Mouse (Mus musculus): ENCODE results near the gene Marveld1. TPM values are rescaled to one million over a fixed set of nuclear protein-coding genes. Genes with fewer than 3 reads are reported as not detected.
A peak's percentile ranks its signal among the peaks of the same experiment; 100 is the strongest.

Marveld1 gene
- polyA plus RNA-seq, 1 experiment from 2014 or later, result 17.1 TPM

DNA sequence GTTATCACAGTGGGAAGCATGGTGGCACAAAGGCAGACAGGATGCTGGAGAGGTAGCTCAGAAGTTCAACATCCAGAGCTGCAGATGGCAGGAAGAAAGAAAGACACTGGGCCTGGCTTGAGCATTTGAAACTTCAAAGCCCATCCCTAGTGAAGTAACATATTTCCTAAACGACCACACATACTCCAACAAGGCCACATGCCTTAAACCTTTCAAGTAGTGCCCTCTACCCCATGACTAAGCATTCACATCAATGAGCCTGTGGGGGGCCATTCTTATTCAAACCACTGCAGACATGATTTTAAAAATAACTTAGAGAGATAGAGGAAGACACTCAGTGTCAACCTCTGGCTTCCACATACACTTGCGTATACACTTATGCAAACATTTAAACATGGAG is 4.4 kb upstream of the Marveld1 start:
- no peaks in the 10 kb centered on the region for H3K9me3 ChIP-seq
- peaks cover 30% of the 10 kb centered on the region for H3K4me1 ChIP-seq
- no peaks in the 10 kb centered on the region for H3K36me3 ChIP-seq
- no peak overlapping the region for H3K27ac ChIP-seq
- no peak overlapping the region for H3K9ac ChIP-seq
- no peak overlapping the region for H3K4me3 ChIP-seq
- no peak for ATAC-seq (ENCODE audit: borderline replicate concordance, extremely low read depth, low FRiP score, low TSS enrichment)
- no peak overlapping the region for H3K4me2 ChIP-seq
- no peaks in the 10 kb centered on the region for H3K27me3 ChIP-seq
- WGBS, result 74% methylated on average over 2 of the region's 2 CpGs

DNA sequence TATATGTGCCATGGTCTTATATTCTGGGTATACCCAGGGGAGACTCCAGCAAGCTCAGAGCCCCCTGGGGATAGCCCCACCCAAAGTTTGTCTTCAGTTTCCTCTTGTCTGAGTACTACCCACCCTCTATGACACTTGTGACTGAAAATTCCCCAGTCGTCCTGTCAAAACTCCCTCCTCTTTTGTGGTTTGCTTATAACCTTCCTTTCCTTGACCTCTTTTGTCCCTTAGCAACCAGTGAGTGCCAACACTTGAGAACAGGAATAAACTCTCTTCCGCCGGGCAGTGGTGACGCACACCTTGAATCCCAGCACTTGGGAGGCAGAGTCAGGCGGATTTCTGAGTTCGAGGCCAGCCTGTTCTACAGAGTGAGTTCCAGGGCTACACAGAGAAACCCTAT is 3.1 kb upstream of the Marveld1 start:
- ATAC-seq (ENCODE audit: borderline replicate concordance, extremely low read depth, low FRiP score, low TSS enrichment), result no peak
- H3K27me3 ChIP-seq, result no peaks in the 10 kb centered on the region
- H3K4me1 ChIP-seq, result peaks cover 39% of the 10 kb centered on the region
- peak overlapping the region; percentile 75; the same call in 1 of the 2 replicates for H3K27ac ChIP-seq
- H3K36me3 ChIP-seq, result no peaks in the 10 kb centered on the region
- H3K9me3 ChIP-seq, result no peaks in the 10 kb centered on the region
- no peak overlapping the region for H3K4me2 ChIP-seq
- no peak overlapping the region for H3K4me3 ChIP-seq
- no peak overlapping the region; the same call in 1 of the 2 replicates for H3K9ac ChIP-seq
- WGBS, result 36% methylated on average over 6 of the region's 6 CpGs

DNA sequence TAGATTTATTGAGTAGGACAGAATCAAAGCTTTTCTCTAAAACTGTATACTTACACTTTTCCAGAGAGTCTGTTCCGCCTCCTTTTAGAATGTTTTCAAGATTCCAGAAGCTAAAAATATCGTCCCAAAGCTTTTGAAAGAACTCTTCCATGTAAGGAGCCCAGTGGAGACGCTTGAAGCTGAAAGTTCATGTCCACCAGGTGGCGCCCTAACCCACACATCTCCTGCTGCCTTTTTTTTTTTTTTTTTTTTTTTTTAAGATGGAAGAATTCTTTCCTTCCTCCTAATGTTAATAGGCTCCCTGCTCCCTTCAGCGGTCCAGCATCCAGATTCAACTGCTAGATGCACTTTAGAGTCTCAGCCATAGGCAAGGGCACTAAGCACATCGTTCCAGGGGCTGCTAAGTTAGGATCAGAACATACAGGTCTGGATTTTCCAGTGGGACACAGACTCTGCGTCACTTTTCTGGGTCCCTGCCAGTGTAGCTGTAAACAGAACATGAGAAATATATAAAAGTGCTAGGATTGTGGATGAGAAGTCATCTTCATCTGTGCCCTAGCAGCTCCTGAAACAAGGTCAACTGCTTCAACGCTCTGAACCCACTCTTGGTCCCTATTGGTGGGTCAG is 2.5 kb upstream of the Marveld1 start:
- ATAC-seq (ENCODE audit: borderline replicate concordance, extremely low read depth, low FRiP score, low TSS enrichment), result no peak
- no peaks in the 10 kb centered on the region for H3K9me3 ChIP-seq
- no peaks in the 10 kb centered on the region for H3K36me3 ChIP-seq
- WGBS, result 19% methylated on average over 8 of the region's 8 CpGs
- H3K9ac ChIP-seq, result no peak overlapping the region; the same call in 1 of the 2 replicates
- no peaks in the 10 kb centered on the region for H3K27me3 ChIP-seq
- peak overlapping the region; percentile 75 for H3K27ac ChIP-seq
- H3K4me2 ChIP-seq, result 0 out of 2 replicates have a peak overlapping the region, but pooled peaks have one; percentile 5
- H3K4me3 ChIP-seq, result no peak overlapping the region
- peaks cover 45% of the 10 kb centered on the region for H3K4me1 ChIP-seq

DNA sequence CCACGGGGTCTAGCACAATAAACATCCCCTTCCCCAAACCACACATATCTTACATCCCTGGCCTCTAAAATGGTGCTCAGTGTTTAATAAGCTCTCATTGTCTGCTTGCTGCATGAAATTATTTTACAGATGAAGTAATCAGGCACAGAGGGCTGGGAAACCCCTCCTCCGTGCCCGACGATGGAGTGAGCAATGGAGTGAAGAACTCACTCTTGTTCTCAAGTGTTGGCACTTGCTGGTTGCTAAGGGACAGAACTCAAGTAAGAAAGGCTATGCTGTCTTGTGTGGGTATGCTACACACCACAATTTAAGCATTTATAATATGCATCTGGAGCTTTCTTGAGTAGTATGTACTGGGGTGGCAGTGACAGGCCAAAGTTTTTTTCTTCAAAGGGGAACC is 2.0 kb upstream of the Marveld1 start:
- no peaks in the 10 kb centered on the region for H3K9me3 ChIP-seq

DNA sequence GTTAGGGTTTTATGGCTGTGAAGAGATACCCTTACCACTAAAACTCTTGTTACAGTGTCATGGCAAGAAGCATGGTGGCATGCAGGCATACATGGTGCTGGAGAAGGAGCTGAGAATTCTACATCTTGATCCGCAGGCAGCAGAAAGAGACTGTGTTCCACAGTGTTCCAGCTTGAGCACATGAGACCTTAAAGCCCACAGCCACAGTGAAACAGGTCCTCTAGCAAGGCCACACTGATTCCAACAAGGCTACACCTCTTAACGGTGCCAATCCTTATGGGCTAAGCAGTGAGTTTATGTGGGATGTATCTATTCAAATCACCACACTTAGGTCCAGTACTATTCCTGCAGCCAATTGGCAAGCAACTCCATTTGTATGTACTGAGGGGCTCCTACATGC is 1.5 kb upstream of the Marveld1 start:
- no peaks in the 10 kb centered on the region for H3K36me3 ChIP-seq
- ATAC-seq (ENCODE audit: borderline replicate concordance, extremely low read depth, low FRiP score, low TSS enrichment), result no peak
- no peak overlapping the region for H3K4me3 ChIP-seq
- peak overlapping the region; percentile 75 for H3K27ac ChIP-seq
- H3K9me3 ChIP-seq, result no peaks in the 10 kb centered on the region
- no peak overlapping the region for H3K4me2 ChIP-seq
- 89% methylated on average over 2 of the region's 2 CpGs for WGBS
- peaks cover 55% of the 10 kb centered on the region for H3K4me1 ChIP-seq
- H3K27me3 ChIP-seq, result no peaks in the 10 kb centered on the region
- H3K9ac ChIP-seq, result no peak overlapping the region

More for the DNA sequence above, 2.0 kb upstream of the Marveld1 start:
- peaks cover 50% of the 10 kb centered on the region for H3K4me1 ChIP-seq
- H3K4me3 ChIP-seq, result no peak overlapping the region
- H3K4me2 ChIP-seq, result 0 out of 2 replicates have a peak overlapping the region, but pooled peaks have one; percentile 5
- no peaks in the 10 kb centered on the region for H3K27me3 ChIP-seq
- WGBS, result 38% methylated on average over 4 of the region's 4 CpGs
- ATAC-seq (ENCODE audit: borderline replicate concordance, extremely low read depth, low FRiP score, low TSS enrichment), result no peak
- H3K27ac ChIP-seq, result peak overlapping the region; percentile 75
- no peaks in the 10 kb centered on the region for H3K36me3 ChIP-seq
- no peak overlapping the region for H3K9ac ChIP-seq

DNA sequence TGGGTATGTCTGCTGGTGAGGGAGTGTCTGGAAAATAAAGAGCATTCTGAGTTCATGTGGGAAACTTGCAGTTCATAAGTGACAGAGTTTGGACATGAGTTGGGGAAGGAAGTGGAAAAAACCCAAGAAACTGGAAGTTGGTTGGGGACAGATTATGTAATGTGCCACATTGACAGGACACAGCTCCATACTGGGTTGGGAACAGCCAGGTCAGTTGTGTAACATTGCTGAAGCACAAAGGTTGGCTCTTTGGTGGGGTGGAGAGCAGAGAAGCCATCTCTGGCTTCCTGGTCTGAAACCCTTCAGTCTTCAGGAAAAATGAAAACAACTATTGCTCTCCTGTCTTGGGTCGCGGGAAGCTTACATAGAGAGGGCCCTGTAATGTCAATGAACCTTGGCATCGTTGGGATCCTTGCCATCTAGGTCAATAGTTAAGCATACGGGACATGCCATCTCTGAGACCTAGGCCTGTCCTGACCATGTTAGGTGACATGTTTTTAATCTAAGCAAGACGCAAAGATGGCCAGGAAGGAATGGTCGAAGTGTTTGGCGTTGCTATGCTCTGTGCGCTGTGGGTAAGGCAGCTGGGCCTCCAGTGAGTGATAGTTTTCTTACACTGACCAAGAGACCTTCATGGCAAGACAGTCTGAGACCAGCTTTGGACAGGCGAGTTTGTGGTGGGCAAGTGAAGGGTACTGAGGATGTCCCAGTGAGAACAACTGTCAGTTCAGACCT is 757 bp upstream of the Marveld1 start:
- ATAC-seq (ENCODE audit: borderline replicate concordance, extremely low read depth, low FRiP score, low TSS enrichment), result no peak
- 85% methylated on average over 9 of the region's 9 CpGs for WGBS
- H3K36me3 ChIP-seq, result peaks cover 6% of the 10 kb centered on the region; the same call in 1 of the 2 replicates
- H3K4me3 ChIP-seq, result peak overlapping the region; percentile 64; the same call in 1 of the 2 replicates
- peak overlapping the region; percentile 89 for H3K4me2 ChIP-seq
- H3K27ac ChIP-seq, result peak overlapping the region; percentile 96
- H3K9ac ChIP-seq, result peak overlapping the region; percentile 87; the same call in 1 of the 2 replicates
- no peaks in the 10 kb centered on the region for H3K27me3 ChIP-seq
- H3K9me3 ChIP-seq, result no peaks in the 10 kb centered on the region
- H3K4me1 ChIP-seq, result peaks cover 63% of the 10 kb centered on the region

DNA sequence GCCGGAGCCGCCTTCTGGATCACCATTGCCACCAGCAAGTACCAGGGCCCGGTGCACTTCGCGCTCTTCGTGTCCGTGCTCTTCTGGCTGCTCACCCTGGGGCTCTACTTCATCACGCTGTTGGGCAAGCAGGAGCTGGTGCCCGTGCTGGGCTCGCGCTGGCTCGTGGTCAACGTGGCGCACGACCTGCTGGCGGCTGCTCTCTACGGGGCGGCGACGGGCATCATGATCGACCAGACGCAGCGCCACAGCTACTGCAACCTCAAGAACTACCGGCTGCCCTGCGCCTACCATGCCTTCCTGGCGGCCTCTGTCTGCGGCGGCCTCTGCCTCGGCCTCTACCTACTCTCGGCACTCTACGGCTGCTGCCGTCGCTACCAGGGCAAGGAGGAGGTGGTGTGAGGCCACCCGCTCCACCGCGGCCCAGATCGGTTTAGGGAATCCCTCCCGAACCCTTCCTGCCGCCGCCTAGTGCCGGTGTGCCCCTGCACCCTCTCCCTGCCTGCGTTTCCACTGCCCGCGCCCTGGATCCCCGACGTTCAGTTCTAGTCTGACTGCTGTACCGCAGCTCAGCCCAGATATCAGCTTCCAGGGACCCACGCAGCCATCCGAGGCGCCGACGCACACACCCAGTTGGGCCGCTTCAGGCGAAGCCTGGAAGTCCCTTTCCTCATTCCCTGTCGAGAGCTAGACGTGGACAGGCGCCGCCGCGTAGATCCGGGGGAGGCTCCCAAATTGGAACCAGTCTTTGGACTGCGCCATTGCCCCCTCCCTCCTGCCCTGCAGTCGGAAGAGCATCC is 769 bp downstream of the Marveld1 start:
- Histone ChIP-seq H3K27me3 (no peaks in the 10 kb centered on the region), H3K9ac (peak overlapping the region; percentile 87), H3K9me3 (no peaks in the 10 kb centered on the region), H3K4me1 (peaks cover 70% of the 10 kb centered on the region), H3K4me3 (peak overlapping the region; percentile 64), H3K36me3 (peaks cover 6% of the 10 kb centered on the region; the same call in 1 of the 2 replicates), H3K27ac (peak overlapping the region; percentile 96), H3K4me2 (peak overlapping the region; percentile 89)
- under 1% methylated on average over 54 of the region's 63 CpGs for WGBS
- peak; percentile 12 for ATAC-seq (ENCODE audit: borderline replicate concordance, extremely low read depth, low FRiP score, low TSS enrichment)

DNA sequence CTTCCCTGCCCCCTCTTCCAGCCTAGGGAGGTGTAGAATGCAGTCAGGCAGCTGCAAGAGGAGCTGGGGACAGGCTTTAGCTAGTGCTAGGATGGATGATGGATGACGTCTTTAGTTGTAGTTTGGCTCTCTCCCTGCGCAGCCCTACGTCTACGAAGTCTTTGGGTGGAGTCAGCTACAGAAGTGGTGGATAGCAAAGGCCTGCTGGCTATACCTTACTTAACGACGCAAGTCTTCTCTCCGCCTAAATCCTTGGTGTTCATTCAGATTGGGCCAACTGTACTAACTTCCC is 1.3 kb downstream of the Marveld1 start:
- peaks cover 70% of the 10 kb centered on the region for H3K4me1 ChIP-seq
- peak overlapping the region; percentile 87 for H3K9ac ChIP-seq
- H3K27me3 ChIP-seq, result no peaks in the 10 kb centered on the region
- H3K27ac ChIP-seq, result peak overlapping the region; percentile 96
- WGBS, result 10% methylated on average over 7 of the region's 7 CpGs
- peak overlapping the region; percentile 64 for H3K4me3 ChIP-seq
- peaks cover 6% of the 10 kb centered on the region; the same call in 1 of the 2 replicates for H3K36me3 ChIP-seq
- peak overlapping the region; percentile 89 for H3K4me2 ChIP-seq
- H3K9me3 ChIP-seq, result no peaks in the 10 kb centered on the region
- peak; percentile 63; the same call in 1 of the 2 replicates for ATAC-seq (ENCODE audit: borderline replicate concordance, extremely low read depth, low FRiP score, low TSS enrichment)

DNA sequence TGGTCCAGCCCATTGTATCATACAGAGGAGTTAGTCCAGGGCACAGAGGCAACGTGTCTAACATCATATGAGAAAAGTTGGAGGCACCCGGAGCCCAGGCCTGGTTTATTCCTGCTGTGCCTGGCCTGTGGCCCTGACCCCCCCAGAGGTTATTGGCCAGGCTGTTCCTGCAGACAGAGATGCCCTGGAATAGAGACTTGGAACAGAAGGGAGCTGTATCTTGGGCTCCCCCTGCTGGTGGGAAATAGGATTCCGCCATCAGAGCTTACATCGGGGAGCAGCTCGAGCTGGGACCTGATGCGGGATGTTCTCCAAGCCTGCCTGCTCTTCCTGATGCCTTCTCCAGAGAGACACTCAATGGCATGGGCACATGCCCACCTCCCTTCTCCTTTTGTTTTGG is 4.8 kb downstream of the Marveld1 start:
- Histone ChIP-seq H3K36me3 (peaks cover 6% of the 10 kb centered on the region; the same call in 1 of the 2 replicates), H3K4me1 (peaks cover 41% of the 10 kb centered on the region), H3K27ac (no peak overlapping the region), H3K4me2 (no peak overlapping the region), H3K4me3 (no peak overlapping the region), H3K9me3 (no peaks in the 10 kb centered on the region), H3K27me3 (no peaks in the 10 kb centered on the region), H3K9ac (no peak overlapping the region)
- ATAC-seq (ENCODE audit: borderline replicate concordance, extremely low read depth, low FRiP score, low TSS enrichment), result no peak
- 5% methylated on average over 6 of the region's 6 CpGs for WGBS

DNA sequence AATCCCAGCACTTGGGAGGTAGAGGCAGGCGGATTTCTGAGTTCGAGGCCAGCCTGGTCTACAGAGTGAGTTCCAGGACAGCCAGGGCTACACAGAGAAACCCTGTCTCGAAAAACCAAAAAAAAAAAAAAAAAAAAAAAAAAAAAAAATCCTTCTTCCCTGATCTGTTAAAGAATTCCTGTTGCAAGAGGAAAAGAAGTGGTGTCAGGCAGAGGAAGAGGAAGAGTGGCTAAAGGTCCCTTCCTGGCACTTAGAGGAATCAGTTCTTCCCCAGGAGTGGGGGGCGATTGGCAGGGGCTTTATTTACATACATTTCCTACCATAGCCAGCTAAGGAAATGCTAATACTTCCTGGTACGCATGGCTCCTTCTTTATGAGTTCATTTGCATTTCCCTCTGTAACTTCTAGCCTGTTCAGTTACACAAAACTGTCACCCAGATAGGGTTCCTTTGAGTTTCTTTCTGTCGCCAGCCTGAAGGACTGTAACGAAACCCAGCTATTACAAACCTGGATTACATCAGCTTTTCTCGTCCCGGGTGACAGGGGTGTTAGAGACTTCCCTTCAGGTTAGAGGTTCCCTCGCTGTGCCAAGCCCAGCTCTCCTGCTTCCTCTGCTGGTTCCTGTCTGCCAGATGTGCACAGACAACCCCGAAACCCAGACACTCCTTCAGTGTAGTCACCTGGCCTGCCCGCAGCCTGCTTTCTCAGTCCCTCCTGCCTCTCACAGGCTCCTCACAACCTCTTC is 10.5 kb downstream of the Marveld1 start:
- Histone ChIP-seq H3K9ac (no peak overlapping the region), H3K27ac (peak overlapping the region; percentile 47), H3K4me2 (no peak overlapping the region), H3K27me3 (no peaks in the 10 kb centered on the region), H3K4me1 (peaks cover 12% of the 10 kb centered on the region), H3K36me3 (no peaks in the 10 kb centered on the region), H3K9me3 (no peaks in the 10 kb centered on the region), H3K4me3 (no peak overlapping the region)
- no peak; the same call in 1 of the 2 replicates for ATAC-seq (ENCODE audit: borderline replicate concordance, extremely low read depth, low FRiP score, low TSS enrichment)
- WGBS, result 51% methylated on average over 12 of the region's 12 CpGs
